In the genomic region with DNA sequence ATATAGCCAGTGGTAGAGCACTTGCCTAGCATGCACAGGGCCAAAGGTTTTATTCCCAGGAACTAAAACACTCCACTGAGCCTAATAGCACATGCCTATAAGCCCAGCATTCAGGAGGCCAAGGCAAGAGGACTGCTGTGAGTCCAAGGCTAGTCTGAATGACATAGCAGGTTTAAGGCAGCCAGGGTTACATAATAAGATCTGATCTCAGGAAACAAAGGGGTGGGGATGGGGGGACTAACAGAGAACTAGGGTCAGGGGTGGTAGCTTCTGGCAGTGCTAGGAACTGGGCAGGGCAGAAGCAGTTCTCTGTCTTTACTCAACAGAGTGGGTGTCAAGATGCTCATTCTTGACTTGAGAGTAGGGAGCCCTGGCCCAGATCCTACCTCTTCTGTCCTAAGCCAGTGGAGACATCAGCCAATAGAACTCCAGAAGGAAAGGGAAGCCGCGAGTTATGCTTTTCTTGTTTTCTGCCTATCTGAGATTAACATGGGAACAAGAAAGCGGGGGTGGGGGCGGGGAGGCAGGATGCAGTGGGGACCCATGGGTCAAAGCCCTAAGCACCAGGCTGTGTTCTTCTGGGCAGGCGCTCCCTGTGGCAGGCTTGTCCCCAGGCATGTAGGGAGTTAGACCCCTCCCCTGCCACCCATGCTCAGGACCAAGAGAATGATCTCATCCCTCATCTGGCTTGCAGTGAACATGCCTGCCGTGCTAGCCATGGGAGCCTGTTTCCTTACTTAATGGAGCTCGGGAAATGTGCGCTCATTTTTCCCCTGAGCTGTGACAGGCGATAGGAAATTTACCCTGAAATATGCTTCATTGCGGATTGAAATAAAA, we compare ENCODE assay signal across 23 mouse cellular contexts. TPM values are rescaled to one million over a fixed set of nuclear protein-coding genes. Genes with fewer than 3 reads are reported as not detected.
DNase-seq lines count a peak whose midpoint lies in the region; ATAC-seq and TF ChIP-seq lines count a peak whose summit lies in the region.
"Had no signal": no experiment of that assay in that cellular context is flagged by ENCODE, and none has a peak within 500 bp of the region (broad histone marks: within the 10 kb centered on the region; RNA-seq: fewer than 3 reads in every experiment).

No protein-coding gene starts in this region.

- H3K9me3 ChIP-seq in intestine, embryonic 14.5 days (ENCODE audit: control insufficient read depth, low read length) = no peaks in the 10 kb centered on the region
- no peaks in the 10 kb centered on the region for H3K9me3 ChIP-seq in intestine, postnatal 0 days (ENCODE audit: control insufficient read depth)
- H3K9me3 ChIP-seq in hindbrain, postnatal 0 days (ENCODE audit: low read length) = no peaks in the 10 kb centered on the region
- H3K9me3 ChIP-seq: embryonic facial prominence, embryonic 12.5 days; forebrain, embryonic 13.5 days had no signal

- H3K9ac ChIP-seq in intestine, embryonic 14.5 days (ENCODE audit: low read length) = no peak overlapping the region
- H3K9ac ChIP-seq in intestine, postnatal 0 days (ENCODE audit: low read depth, low read length) = no peak overlapping the region
- H3K9ac ChIP-seq in hindbrain, postnatal 0 days (replicated peaks; ENCODE audit: low read length) = no peak overlapping the region
- H3K9ac ChIP-seq: embryonic facial prominence, embryonic 12.5 days; forebrain, embryonic 13.5 days; midbrain, embryonic 13.5 days had no signal

- no peak for DNase-seq in intestine, embryonic 14.5 days (ENCODE audit: low spot score)
- DNase-seq in testis, postnatal 14 days (ENCODE audit: low spot score) = no peak
- DNase-seq in hindbrain, postnatal 0 days (ENCODE audit: low spot score) = peak; percentile 40
- no peak for DNase-seq in right cerebral cortex, postnatal 10 days (ENCODE audit: low spot score in 2 of 2)
- no peak for DNase-seq in B cell, adult 2 months
- DNase-seq: adrenal gland, adult 2 months; cerebellum, adult 9-10 months; gastrocnemius, postnatal 14 days; kidney, adult 9 months; layer of hippocampus, adult 9-11 months; lung, adult 2 months; right cerebral cortex, adult 18-20 months; thymus, postnatal 14 days had no signal

- H3K27me3 ChIP-seq in intestine, embryonic 14.5 days (replicated peaks; ENCODE audit: control insufficient read depth, insufficient read depth, low read length) = no peaks in the 10 kb centered on the region
- no peaks in the 10 kb centered on the region for H3K27me3 ChIP-seq in intestine, postnatal 0 days (replicated peaks; ENCODE audit: control insufficient read depth, insufficient read depth, low read length)
- no peaks in the 10 kb centered on the region for H3K27me3 ChIP-seq in testis, adult 2 months (ENCODE audit: control insufficient read depth, insufficient read depth, low read length)
- no peaks in the 10 kb centered on the region for H3K27me3 ChIP-seq in hindbrain, postnatal 0 days (ENCODE audit: insufficient read depth, low read length)
- H3K27me3 ChIP-seq: embryonic facial prominence, embryonic 12.5 days; midbrain, embryonic 13.5 days had no signal

- 0 out of 2 replicates have a peak, but pooled peaks have one; percentile 42 for ATAC-seq in intestine, embryonic 14.5 days (replicated peaks; ENCODE audit: low FRiP score, low TSS enrichment, low read depth)
- no peak for ATAC-seq in intestine, postnatal 0 days
- 0 out of 2 replicates have a peak, but pooled peaks have one; percentile 44 for ATAC-seq in hindbrain, postnatal 0 days
- ATAC-seq: forebrain, embryonic 13.5 days; inflammation-experienced regulatory T-cells, adult 6 months; midbrain, embryonic 13.5 days had no signal

- H3K4me1 ChIP-seq in intestine, embryonic 14.5 days (replicated peaks; ENCODE audit: control insufficient read depth, insufficient read depth, low read length) = peaks cover 2% of the 10 kb centered on the region; the same call in 1 of the 2 replicates
- no peaks in the 10 kb centered on the region for H3K4me1 ChIP-seq in intestine, postnatal 0 days (replicated peaks; ENCODE audit: control insufficient read depth, insufficient read depth, low read length)
- no peaks in the 10 kb centered on the region for H3K4me1 ChIP-seq in testis, adult 2 months (ENCODE audit: control insufficient read depth, insufficient read depth, low read length)
- H3K4me1 ChIP-seq in hindbrain, postnatal 0 days (ENCODE audit: insufficient read depth, low read length) = no peaks in the 10 kb centered on the region
- H3K4me1 ChIP-seq: embryonic facial prominence, embryonic 12.5 days; forebrain, embryonic 13.5 days had no signal

- no peak overlapping the region for H3K4me3 ChIP-seq in intestine, embryonic 14.5 days (ENCODE audit: low read depth, low read length)
- H3K4me3 ChIP-seq in intestine, postnatal 0 days (ENCODE audit: low read depth, low read length) = no peak overlapping the region
- H3K4me3 ChIP-seq in testis, adult 2 months (ENCODE audit: control insufficient read depth, low read depth, low read length) = peak overlapping the region; percentile 80
- no peak overlapping the region for H3K4me3 ChIP-seq in hindbrain, postnatal 0 days (ENCODE audit: low read length)
- H3K4me3 ChIP-seq: embryonic facial prominence, embryonic 12.5 days; erythroblast, embryonic 14.5 days; forebrain, embryonic 13.5 days; left cerebral cortex, adult 2 months; midbrain, embryonic 13.5 days had no signal

- 61% methylated on average over 10 of the region's 10 CpGs for WGBS in intestine, embryonic 14.5 days
- 67% methylated on average over 10 of the region's 10 CpGs for WGBS in intestine, postnatal 0 days
- WGBS in hindbrain, postnatal 0 days = 66% methylated on average over 10 of the region's 10 CpGs

- H3K27ac ChIP-seq in intestine, embryonic 14.5 days (ENCODE audit: low read depth) = peak overlapping the region; percentile 40; the same call in 1 of the 2 replicates
- H3K27ac ChIP-seq in intestine, postnatal 0 days (ENCODE audit: low read depth, low read length) = no peak overlapping the region
- H3K27ac ChIP-seq in testis, adult 2 months (ENCODE audit: control insufficient read depth, insufficient read depth, low read depth, low read length) = no peak overlapping the region
- H3K27ac ChIP-seq in hindbrain, postnatal 0 days = no peak overlapping the region
- H3K27ac ChIP-seq: embryonic facial prominence, embryonic 12.5 days; forebrain, embryonic 13.5 days; left cerebral cortex, adult 2 months; macrophage; midbrain, embryonic 13.5 days had no signal

- H3K4me2 ChIP-seq in intestine, embryonic 14.5 days (ENCODE audit: low read length) = no peak overlapping the region
- H3K4me2 ChIP-seq in intestine, postnatal 0 days (replicated peaks; ENCODE audit: low read depth) = no peak overlapping the region
- H3K4me2 ChIP-seq in hindbrain, postnatal 0 days (ENCODE audit: low read depth, low read length) = no peak overlapping the region
- H3K4me2 ChIP-seq: embryonic facial prominence, embryonic 12.5 days; forebrain, embryonic 13.5 days; liver, embryonic 11.5 days; midbrain, embryonic 13.5 days had no signal

- TF ChIP-seq POLR2A in testis, adult 2 months (IDR thresholded peaks at IDR 0.05; ENCODE audit: control insufficient read depth, low read depth, low read length) = no peak

- no peak for TF ChIP-seq CTCF in intestine, postnatal 0 days (IDR thresholded peaks at IDR 0.05; ENCODE audit: low read depth)
- no peak for TF ChIP-seq CTCF in testis, adult 2 months (IDR thresholded peaks at IDR 0.05; ENCODE audit: control insufficient read depth, insufficient read depth, insufficient replicate concordance, low read depth, low read length)
- TF ChIP-seq CTCF in hindbrain, postnatal 0 days (IDR thresholded peaks at IDR 0.05; ENCODE audit: low read depth) = no peak

- H3K36me3 ChIP-seq in intestine, embryonic 14.5 days (ENCODE audit: control insufficient read depth, insufficient read depth, low read length) = no peaks in the 10 kb centered on the region
- H3K36me3 ChIP-seq in intestine, postnatal 0 days (ENCODE audit: control insufficient read depth, insufficient read depth) = no peaks in the 10 kb centered on the region
- H3K36me3 ChIP-seq in testis, adult 2 months (ENCODE audit: control insufficient read depth, insufficient read depth, low read length) = no peaks in the 10 kb centered on the region
- H3K36me3 ChIP-seq in hindbrain, postnatal 0 days (ENCODE audit: insufficient read depth, low read length) = no peaks in the 10 kb centered on the region
- H3K36me3 ChIP-seq: embryonic facial prominence, embryonic 12.5 days; midbrain, embryonic 13.5 days had no signal

RNA-seq across cellular contexts. Expression of a gene that starts 25.0 kb away (rescaled TPM):
- 2.1 and 2.9 TPM in 2 replicates for polyA plus RNA-seq in intestine, embryonic 14.5 days (2014; fragmentation: Nextera tagmentation; extraction: Ambion mirVana)
- polyA plus RNA-seq in intestine, postnatal 0 days (2015; fragmentation: Nextera tagmentation; extraction: Ambion mirVana) = 0.48 and 0.84 TPM in 2 replicates
- 0.14 and 0.22 TPM in 2 replicates for polyA plus RNA-seq in testis, adult 2 months (2012; rRNA removed)
- total RNA-seq in hindbrain, postnatal 0 days (2014; rRNA removed) = 74.7 and 179 TPM in 2 replicates
- 22.5 and 23.3 TPM in 2 replicates for polyA plus RNA-seq in hindbrain, postnatal 0 days (2015; fragmentation: Nextera tagmentation; extraction: Ambion mirVana)
- polyA plus RNA-seq: macrophage had no signal
